Mouse (Mus musculus): ENCODE results near the gene Smoc2. TPM values are rescaled to one million over a fixed set of nuclear protein-coding genes. Genes with fewer than 3 reads are reported as not detected.

Gene Smoc2
- polyA plus RNA-seq, 1 experiment, result 33.5 TPM

- Histone ChIP-seq H3K27ac (replicated peaks; ENCODE audit: low read depth, low read length) (no peak overlapping the region), H3K4me3 (ENCODE audit: insufficient read depth, low read depth, low read length) (no peak overlapping the region), H3K4me1 (ENCODE audit: control insufficient read depth, insufficient read depth, insufficient read length, low read length) (no peaks in the 10 kb centered on the region)
Measured at GRCm38 (mm10) chr17:14257799-14258520, 21.3 kb upstream of the Smoc2 start.

GRCm38 (mm10) chr17:14258906-14259305 lies 20.4 kb upstream of the Smoc2 start:
- Histone ChIP-seq H3K4me1 (ENCODE audit: control insufficient read depth, insufficient read depth, insufficient read length, low read length) (no peaks in the 10 kb centered on the region), H3K4me3 (ENCODE audit: insufficient read depth, low read depth, low read length) (no peak overlapping the region), H3K27ac (replicated peaks; ENCODE audit: low read depth, low read length) (no peak overlapping the region)

GRCm38 (mm10) chr17:14260966-14261365 lies 18.3 kb upstream of the Smoc2 start:
- Histone ChIP-seq H3K27ac (replicated peaks; ENCODE audit: low read depth, low read length) (no peak overlapping the region), H3K4me1 (ENCODE audit: control insufficient read depth, insufficient read depth, insufficient read length, low read length) (no peaks in the 10 kb centered on the region), H3K4me3 (ENCODE audit: insufficient read depth, low read depth, low read length) (no peak overlapping the region)

- no peak overlapping the region for H3K27ac ChIP-seq (replicated peaks; ENCODE audit: low read depth, low read length)
- H3K4me1 ChIP-seq (ENCODE audit: control insufficient read depth, insufficient read depth, insufficient read length, low read length), result no peaks in the 10 kb centered on the region
- H3K4me3 ChIP-seq (ENCODE audit: insufficient read depth, low read depth, low read length), result no peak overlapping the region
Measured at GRCm38 (mm10) chr17:14262217-14262616, 17.1 kb upstream of the Smoc2 start.

GRCm38 (mm10) chr17:14268001-14268400 lies 11.3 kb upstream of the Smoc2 start:
- Histone ChIP-seq H3K27ac (replicated peaks; ENCODE audit: low read depth, low read length) (no peak overlapping the region), H3K4me1 (ENCODE audit: control insufficient read depth, insufficient read depth, insufficient read length, low read length) (no peaks in the 10 kb centered on the region), H3K4me3 (ENCODE audit: insufficient read depth, low read depth, low read length) (no peak overlapping the region)

GRCm38 (mm10) chr17:14273386-14273785 lies 5.9 kb upstream of the Smoc2 start:
- H3K27ac ChIP-seq (replicated peaks; ENCODE audit: low read depth, low read length), result no peak overlapping the region
- H3K4me3 ChIP-seq (ENCODE audit: insufficient read depth, low read depth, low read length), result no peak overlapping the region
- H3K4me1 ChIP-seq (ENCODE audit: control insufficient read depth, insufficient read depth, insufficient read length, low read length), result no peaks in the 10 kb centered on the region

- Histone ChIP-seq H3K4me3 (ENCODE audit: insufficient read depth, low read depth, low read length) (no peak overlapping the region), H3K27ac (replicated peaks; ENCODE audit: low read depth, low read length) (no peak overlapping the region), H3K4me1 (ENCODE audit: control insufficient read depth, insufficient read depth, insufficient read length, low read length) (no peaks in the 10 kb centered on the region)
Measured at GRCm38 (mm10) chr17:14277310-14277709, 2.0 kb upstream of the Smoc2 start.

GRCm38 (mm10) chr17:14279966-14280300 lies 627 bp downstream of the Smoc2 start:
- no peak overlapping the region for H3K27ac ChIP-seq (replicated peaks; ENCODE audit: low read depth, low read length)
- H3K4me3 ChIP-seq (ENCODE audit: insufficient read depth, low read depth, low read length), result peak overlapping the region; percentile 33
- no peaks in the 10 kb centered on the region for H3K4me1 ChIP-seq (ENCODE audit: control insufficient read depth, insufficient read depth, insufficient read length, low read length)

- Histone ChIP-seq H3K4me1 (ENCODE audit: control insufficient read depth, insufficient read depth, insufficient read length, low read length) (no peaks in the 10 kb centered on the region), H3K27ac (replicated peaks; ENCODE audit: low read depth, low read length) (no peak overlapping the region), H3K4me3 (ENCODE audit: insufficient read depth, low read depth, low read length) (peak overlapping the region; percentile 33; the same call in 1 of the 2 replicates)
Measured at GRCm38 (mm10) chr17:14280425-14280833, 1.1 kb downstream of the Smoc2 start.

GRCm38 (mm10) chr17:14288015-14288616 lies 8.8 kb downstream of the Smoc2 start:
- H3K27ac ChIP-seq (replicated peaks; ENCODE audit: low read depth, low read length), result no peak overlapping the region
- no peak overlapping the region for H3K4me3 ChIP-seq (ENCODE audit: insufficient read depth, low read depth, low read length)
- H3K4me1 ChIP-seq (ENCODE audit: control insufficient read depth, insufficient read depth, insufficient read length, low read length), result no peaks in the 10 kb centered on the region

- no peak overlapping the region for H3K4me3 ChIP-seq (ENCODE audit: insufficient read depth, low read depth, low read length)
- no peaks in the 10 kb centered on the region for H3K4me1 ChIP-seq (ENCODE audit: control insufficient read depth, insufficient read depth, insufficient read length, low read length)
- no peak overlapping the region for H3K27ac ChIP-seq (replicated peaks; ENCODE audit: low read depth, low read length)
Measured at GRCm38 (mm10) chr17:14293617-14294016, 14.3 kb downstream of the Smoc2 start.

GRCm38 (mm10) chr17:14295146-14295545 lies 15.8 kb downstream of the Smoc2 start:
- no peak overlapping the region for H3K27ac ChIP-seq (replicated peaks; ENCODE audit: low read depth, low read length)
- no peak overlapping the region for H3K4me3 ChIP-seq (ENCODE audit: insufficient read depth, low read depth, low read length)

GRCm38 (mm10) chr17:14300361-14300760 lies 21.1 kb downstream of the Smoc2 start:
- H3K27ac ChIP-seq (replicated peaks; ENCODE audit: low read depth, low read length), result no peak overlapping the region
- H3K4me3 ChIP-seq (ENCODE audit: insufficient read depth, low read depth, low read length), result no peak overlapping the region

More at GRCm38 (mm10) chr17:14295146-14295545, 15.8 kb downstream of the Smoc2 start:
- H3K4me1 ChIP-seq (ENCODE audit: control insufficient read depth, insufficient read depth, insufficient read length, low read length), result no peaks in the 10 kb centered on the region

GRCm38 (mm10) chr17:14301491-14302344 lies 22.4 kb downstream of the Smoc2 start:
- Histone ChIP-seq H3K4me3 (ENCODE audit: insufficient read depth, low read depth, low read length) (no peak overlapping the region), H3K4me1 (ENCODE audit: control insufficient read depth, insufficient read depth, insufficient read length, low read length) (no peaks in the 10 kb centered on the region), H3K27ac (replicated peaks; ENCODE audit: low read depth, low read length) (no peak overlapping the region)

More at GRCm38 (mm10) chr17:14300361-14300760, 21.1 kb downstream of the Smoc2 start:
- no peaks in the 10 kb centered on the region for H3K4me1 ChIP-seq (ENCODE audit: control insufficient read depth, insufficient read depth, insufficient read length, low read length)

GRCm38 (mm10) chr17:14302356-14302755 lies 23.1 kb downstream of the Smoc2 start:
- Histone ChIP-seq H3K4me1 (ENCODE audit: control insufficient read depth, insufficient read depth, insufficient read length, low read length) (no peaks in the 10 kb centered on the region), H3K27ac (replicated peaks; ENCODE audit: low read depth, low read length) (no peak overlapping the region), H3K4me3 (ENCODE audit: insufficient read depth, low read depth, low read length) (no peak overlapping the region)
